Mouse (Mus musculus) forebrain, embryonic 13.5 days (tissue): Measurements from ENCODE around the gene Rin1. TPM values are rescaled to one million over a fixed set of nuclear protein-coding genes. Genes with fewer than 3 reads are reported as not detected.
"Not testable (repeated sequence)": the region's sequence is repeated elsewhere in the genome, so short reads cannot be mapped to it uniquely, and the experiment has no call there.

Experiments used
- ATAC-seq: fragments of 200-750 bp; cut with Nextera tagmentation; 2 replicates; pipeline ENCODE4 v1.8.0; 2017
- H3K27ac ChIP-seq: fragments of 300-500 bp; sonication (generic); 2 replicates; pipeline ENCODE4 v1.5.1; 2015; ENCODE audit warnings: inconsistent platforms, mild to moderate bottlenecking, moderate library complexity
- H3K27me3 ChIP-seq: fragments of 300-500 bp; sonication (generic); 2 replicates; pipeline ENCODE4 v1.6.1; 2015; ENCODE audit warnings: mild to moderate bottlenecking, inconsistent platforms
- H3K36me3 ChIP-seq: fragments of 300-500 bp; sonication (generic); 2 replicates; pipeline ENCODE4 v1.6.1; 2015; ENCODE audit warnings: mild to moderate bottlenecking, inconsistent platforms; ENCODE audit not compliant: poor library complexity, severe bottlenecking
- H3K4me1 ChIP-seq: fragments of 300-500 bp; sonication (generic); 2 replicates; pipeline ENCODE4 v1.6.1; 2015; ENCODE audit warnings: inconsistent platforms
- H3K4me2 ChIP-seq: fragments of 300-500 bp; sonication (generic); 2 replicates; pipeline ENCODE4 v1.6.1; 2015; ENCODE audit warnings: inconsistent platforms, mild to moderate bottlenecking, moderate library complexity
- H3K4me3 ChIP-seq: fragments of 300-500 bp; sonication (generic); 2 replicates; pipeline ENCODE4 v1.5.1; 2015; ENCODE audit warnings: mild to moderate bottlenecking, inconsistent platforms
- H3K9ac ChIP-seq: fragments of 300-500 bp; sonication (generic); 2 replicates; pipeline ENCODE4 v1.6.1; 2015; ENCODE audit warnings: mild to moderate bottlenecking, inconsistent platforms
- H3K9me3 ChIP-seq: fragments of 300-500 bp; sonication (generic); replicated peaks from 2 replicates; pipeline ENCODE4 v1.6.1; 2016; ENCODE audit warnings: inconsistent platforms
- WGBS: fragments of 180-500 bp; shearing (Covaris S2); methylation state at CpG from one replicate; pipeline ENCODE4 v1.1.7; 2015; 5-methylcytosine and 5-hydroxymethylcytosine counted together
- polyA plus RNA-seq: library from polyadenylated mRNA; unstranded; fragments of >200 nt; fragmentation: Nextera tagmentation; extraction: Ambion mirVana; gene quantifications from 2 replicates; pipeline ENCODE4 v1.2.1, GENCODE M21; 2015

The Rin1 gene
- polyA plus RNA-seq, 1 experiment from 2014 or later, result 0.62 TPM

GRCm38 (mm10) chr19:5071545-5072369 lies 21.5 kb downstream of the Rin1 start:
- Histone ChIP-seq H3K4me2 (peak overlapping the region; percentile 64), H3K9ac (peak overlapping the region; percentile 62), H3K4me3 (peak overlapping the region; percentile 39), H3K36me3 (no peaks in the 10 kb centered on the region), H3K4me1 (peaks cover 48% of the 10 kb centered on the region), H3K9me3 (no peaks in the 10 kb centered on the region), H3K27me3 (peaks cover 45% of the 10 kb centered on the region), H3K27ac (peak overlapping the region; percentile 52)
- ATAC-seq, result peak; percentile 85
- WGBS, result under 1% methylated on average over 40 of the region's 40 CpGs

GRCm38 (mm10) chr19:5072389-5073019 lies 22.2 kb downstream of the Rin1 start:
- peak overlapping the region; percentile 39 for H3K4me3 ChIP-seq
- H3K4me1 ChIP-seq, result peaks cover 42% of the 10 kb centered on the region
- H3K27ac ChIP-seq, result no peak overlapping the region
- peak; percentile 5; the same call in 1 of the 2 replicates for ATAC-seq
- no peaks in the 10 kb centered on the region for H3K9me3 ChIP-seq
- H3K9ac ChIP-seq, result peak overlapping the region; percentile 62; the same call in 1 of the 2 replicates
- no peaks in the 10 kb centered on the region for H3K36me3 ChIP-seq
- H3K27me3 ChIP-seq, result peaks cover 38% of the 10 kb centered on the region
- WGBS, result 2% methylated on average over 20 of the region's 20 CpGs
- H3K4me2 ChIP-seq, result peak overlapping the region; percentile 64

- 2% methylated on average over 15 of the region's 15 CpGs for WGBS
- H3K4me3 ChIP-seq, result peak overlapping the region; percentile 39
- ATAC-seq, result peak; percentile 31; the same call in 1 of the 2 replicates
- peaks cover 38% of the 10 kb centered on the region for H3K27me3 ChIP-seq
- H3K9ac ChIP-seq, result 0 out of 2 replicates have a peak overlapping the region, but pooled peaks have one; percentile 6
- H3K27ac ChIP-seq, result no peak overlapping the region
- H3K9me3 ChIP-seq, result no peaks in the 10 kb centered on the region
- H3K4me2 ChIP-seq, result peak overlapping the region; percentile 64
- H3K4me1 ChIP-seq, result peaks cover 37% of the 10 kb centered on the region
- no peaks in the 10 kb centered on the region for H3K36me3 ChIP-seq
Observed at GRCm38 (mm10) chr19:5073028-5073427, 22.7 kb downstream of the Rin1 start.

DNA sequence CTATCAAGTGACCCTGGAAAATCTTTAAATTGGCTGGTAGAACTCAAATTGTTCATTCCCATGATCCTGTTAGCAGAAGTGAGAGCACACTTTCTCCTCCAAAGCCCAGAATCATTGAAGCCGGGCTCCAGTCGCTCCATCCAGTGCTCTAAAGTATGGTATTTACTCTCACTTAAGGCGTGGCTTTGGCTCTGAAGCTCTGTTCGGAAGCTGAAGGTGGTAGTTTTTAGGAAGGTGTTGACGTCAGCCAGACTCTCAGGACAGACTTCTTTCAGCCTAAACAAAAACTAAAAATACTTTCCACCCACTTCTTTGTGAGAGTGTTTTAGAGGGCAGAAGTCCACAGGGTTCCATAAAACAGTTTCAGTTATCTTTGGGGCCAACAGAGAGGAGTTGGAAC lies 23.2 kb downstream of the Rin1 start:
- 46% methylated on average over 5 of the region's 5 CpGs for WGBS
- Histone ChIP-seq H3K27ac (no peak overlapping the region), H3K4me1 (peaks cover 32% of the 10 kb centered on the region), H3K4me3 (no peak overlapping the region), H3K36me3 (no peaks in the 10 kb centered on the region), H3K27me3 (peaks cover 33% of the 10 kb centered on the region), H3K9me3 (no peaks in the 10 kb centered on the region), H3K4me2 (no peak overlapping the region), H3K9ac (no peak overlapping the region)
- ATAC-seq, result no peak

- H3K4me3 ChIP-seq, result no peak overlapping the region
- no peak overlapping the region for H3K27ac ChIP-seq
- H3K36me3 ChIP-seq, result no peaks in the 10 kb centered on the region
- H3K27me3 ChIP-seq, result peaks cover 57% of the 10 kb centered on the region
- WGBS, result 92% methylated on average over 1 of the region's 1 CpGs
- H3K4me2 ChIP-seq, result no peak overlapping the region
- H3K4me1 ChIP-seq, result no peaks in the 10 kb centered on the region
- H3K9me3 ChIP-seq, result no peaks in the 10 kb centered on the region
- H3K9ac ChIP-seq, result no peak overlapping the region
- no peak for ATAC-seq
Observed at GRCm38 (mm10) chr19:5079279-5079678, 29.0 kb downstream of the Rin1 start.

- Histone ChIP-seq H3K4me2 (no peak overlapping the region), H3K9ac (no peak overlapping the region), H3K27ac (no peak overlapping the region), H3K27me3 (peaks cover 71% of the 10 kb centered on the region), H3K9me3 (no peaks in the 10 kb centered on the region), H3K4me3 (no peak overlapping the region), H3K36me3 (no peaks in the 10 kb centered on the region), H3K4me1 (peaks cover 11% of the 10 kb centered on the region; the same call in 1 of the 2 replicates)
- ATAC-seq, result no peak
- WGBS, result 71% methylated on average over 18 of the region's 18 CpGs
Observed at GRCm38 (mm10) chr19:5082005-5082404, 31.7 kb downstream of the Rin1 start.

DNA sequence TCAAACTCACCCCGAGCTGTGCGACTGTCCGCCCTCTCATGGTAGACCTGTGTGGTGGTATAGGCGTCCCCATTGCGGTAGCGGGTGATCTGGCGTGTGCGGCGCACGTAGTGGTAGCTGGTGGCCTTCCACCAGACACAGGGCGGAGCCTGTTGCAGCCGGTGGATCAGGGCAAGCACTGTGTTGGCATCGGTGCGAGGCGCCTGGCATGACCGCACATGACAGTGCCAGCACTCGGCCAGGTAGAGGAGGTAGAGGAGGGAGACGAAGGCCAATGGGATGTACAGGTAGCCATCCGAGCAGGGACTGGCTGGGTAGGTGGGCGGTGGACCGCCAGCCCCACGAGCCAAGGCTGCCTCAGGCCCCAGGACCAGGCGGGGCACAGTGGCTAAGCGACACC lies 32.3 kb downstream of the Rin1 start:
- no peaks in the 10 kb centered on the region for H3K36me3 ChIP-seq
- H3K4me3 ChIP-seq, result no peak overlapping the region
- H3K4me2 ChIP-seq, result no peak overlapping the region
- 67% methylated on average over 24 of the region's 24 CpGs for WGBS
- H3K4me1 ChIP-seq, result peaks cover 16% of the 10 kb centered on the region
- H3K27ac ChIP-seq, result no peak overlapping the region
- peaks cover 71% of the 10 kb centered on the region for H3K27me3 ChIP-seq
- no peak for ATAC-seq
- no peak overlapping the region for H3K9ac ChIP-seq
- H3K9me3 ChIP-seq, result no peaks in the 10 kb centered on the region

DNA sequence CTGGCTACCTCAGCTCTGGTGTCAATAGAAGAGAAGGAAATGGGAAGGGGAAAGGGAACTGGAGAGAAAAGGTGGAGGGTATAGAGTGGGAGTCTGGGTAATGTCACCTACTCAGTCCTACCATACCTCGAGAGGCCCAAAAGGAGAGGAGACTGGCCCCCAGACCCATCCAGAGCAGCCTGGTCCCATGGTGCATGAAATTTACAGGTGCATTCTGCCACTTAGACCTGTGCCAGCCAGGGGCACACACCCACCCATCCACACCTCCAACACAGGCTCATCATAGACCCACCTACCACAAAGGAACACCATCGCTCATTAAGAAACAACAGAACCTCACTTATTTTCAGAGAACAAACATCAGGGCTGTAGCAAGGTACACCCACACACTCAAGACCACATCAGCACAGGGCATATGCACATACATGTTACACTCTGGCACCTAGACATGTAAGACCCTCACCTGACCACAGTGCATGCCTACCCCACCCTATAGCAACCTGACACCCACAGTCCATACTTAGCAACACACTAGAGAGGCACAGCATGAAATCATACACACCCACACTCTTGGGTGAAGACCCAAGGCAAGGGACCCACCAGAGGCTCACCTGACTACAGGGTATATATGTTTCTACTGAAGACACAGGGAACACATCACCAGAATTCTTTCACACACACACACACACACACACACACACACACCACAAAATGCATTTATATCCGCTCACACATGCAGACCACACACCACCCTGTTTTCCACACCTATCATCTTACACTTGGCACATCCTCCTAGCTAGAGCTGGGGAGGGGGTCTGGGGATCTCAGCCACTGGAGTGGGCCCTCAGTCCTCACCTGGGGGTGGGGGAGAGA lies 33.9 kb downstream of the Rin1 start:
- Histone ChIP-seq H3K36me3 (no peaks in the 10 kb centered on the region), H3K27me3 (peaks cover 71% of the 10 kb centered on the region), H3K27ac (no peak overlapping the region), H3K4me1 (peaks cover 23% of the 10 kb centered on the region), H3K9ac (no peak overlapping the region), H3K4me3 (peak overlapping the region; percentile 52), H3K9me3 (no peaks in the 10 kb centered on the region), H3K4me2 (peak overlapping the region; percentile 85)
- 82% methylated on average over 3 of the region's 3 CpGs for WGBS
- ATAC-seq, result no peak

DNA sequence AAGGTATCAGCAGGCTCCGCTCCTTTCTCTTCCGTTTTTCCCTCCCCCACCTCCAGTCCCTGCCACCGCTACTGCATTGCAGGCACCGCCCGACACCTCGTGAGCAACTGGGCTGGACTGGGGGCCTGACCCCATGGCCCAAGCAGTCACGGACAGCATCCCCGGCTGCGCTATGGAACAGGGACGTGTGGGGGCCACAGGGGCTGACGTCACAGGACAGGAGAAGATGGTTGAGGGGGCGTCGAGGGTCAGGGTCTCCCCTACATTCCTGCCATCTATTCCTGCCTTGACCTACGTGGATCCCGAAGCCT lies 34.5 kb downstream of the Rin1 start:
- H3K9me3 ChIP-seq, result no peaks in the 10 kb centered on the region
- H3K4me3 ChIP-seq, result peak overlapping the region; percentile 52
- H3K27ac ChIP-seq, result no peak overlapping the region
- H3K4me1 ChIP-seq, result peaks cover 28% of the 10 kb centered on the region
- peak overlapping the region; percentile 85 for H3K4me2 ChIP-seq
- WGBS, result 9% methylated on average over 15 of the region's 15 CpGs
- peaks cover 68% of the 10 kb centered on the region for H3K27me3 ChIP-seq
- peak overlapping the region; percentile 73 for H3K9ac ChIP-seq
- H3K36me3 ChIP-seq, result no peaks in the 10 kb centered on the region
- no peak for ATAC-seq

- Histone ChIP-seq H3K27me3 (peaks cover 62% of the 10 kb centered on the region), H3K9ac (peak within 1 kb of the TSS; percentile 73), H3K36me3 (peaks cover 1% of the 10 kb centered on the region; the same call in 1 of the 2 replicates), H3K9me3 (no peaks in the 10 kb centered on the region), H3K4me1 (peaks cover 28% of the 10 kb centered on the region), H3K4me2 (peak within 1 kb of the TSS; percentile 85), H3K27ac (no peak within 1 kb of the TSS), H3K4me3 (peak within 1 kb of the TSS; percentile 52)
- WGBS, result 1% methylated on average over 62 of the region's 69 CpGs
- no peak for ATAC-seq
Observed at GRCm38 (mm10) chr19:5085145-5085863, 35.0 kb downstream of the Rin1 start, which contains the start of gene Tmem151a. Tmem151a (minus strand) TSS chr19:5085531.

DNA sequence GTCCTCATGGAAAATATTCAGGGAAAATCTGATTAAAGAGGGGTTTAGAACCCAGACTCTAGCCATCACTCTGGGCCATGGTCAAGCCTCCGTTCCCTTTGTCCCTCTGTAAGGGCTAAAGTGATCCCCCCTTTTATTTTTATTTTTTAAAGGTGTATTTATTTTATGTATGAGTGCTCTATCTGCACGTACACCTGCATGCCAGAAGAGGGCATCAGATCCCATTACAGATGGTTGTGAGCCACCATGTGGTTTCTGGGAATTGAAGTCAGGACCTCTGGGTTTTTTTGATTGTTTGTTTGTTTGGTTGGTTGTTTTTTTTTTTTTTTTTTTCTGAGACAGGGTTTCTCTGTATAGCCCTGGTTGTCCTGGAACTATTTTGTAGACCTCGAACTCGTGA lies 36.3 kb downstream of the Rin1 start:
- not testable (repeated sequence) for ATAC-seq, H3K4me2 ChIP-seq, H3K4me3 ChIP-seq, H3K9me3 ChIP-seq, H3K9ac ChIP-seq, H3K27ac ChIP-seq
- Histone ChIP-seq H3K4me1 (peaks cover 28% of the 10 kb centered on the region), H3K27me3 (peaks cover 50% of the 10 kb centered on the region), H3K36me3 (peaks cover 14% of the 10 kb centered on the region)
- 50% methylated on average over 4 of the region's 4 CpGs for WGBS
